ENCODE assay signal across 25 mouse cellular contexts in the genomic region with DNA sequence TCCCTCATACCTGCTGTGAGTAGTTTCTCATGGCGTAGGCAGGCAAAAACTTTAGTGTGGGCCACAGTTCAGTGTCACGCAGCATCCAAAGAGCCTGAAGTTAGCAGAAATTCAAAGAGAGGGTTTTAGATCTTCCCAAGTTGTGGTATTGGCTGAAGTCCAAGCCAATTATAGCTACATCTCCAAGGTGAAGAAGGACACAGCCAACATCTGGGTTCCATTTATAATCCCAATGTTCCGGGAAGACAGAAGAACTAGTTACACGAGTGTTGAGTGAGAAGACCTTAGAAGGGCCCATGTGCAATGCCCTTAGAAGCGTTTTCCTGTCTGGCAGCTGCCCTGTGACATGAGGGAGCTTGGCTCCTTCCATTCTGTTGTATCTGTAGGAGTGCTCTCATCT. TPM values are rescaled to one million over a fixed set of nuclear protein-coding genes. Genes with fewer than 3 reads are reported as not detected.
DNase-seq lines count a peak whose midpoint lies in the region; ATAC-seq and TF ChIP-seq lines count a peak whose summit lies in the region.
"Had no signal": no experiment of that assay in that cellular context is flagged by ENCODE, and none has a peak within 500 bp of the region (broad histone marks: within the 10 kb centered on the region; RNA-seq: fewer than 3 reads in every experiment).

No protein-coding gene starts in this region.

- H3K4me2 ChIP-seq in lung, embryonic 14.5 days, result no peak overlapping the region
- H3K4me2 ChIP-seq in embryonic facial prominence, embryonic 14.5 days (ENCODE audit: low read depth, low read length), result no peak overlapping the region
- no peak overlapping the region for H3K4me2 ChIP-seq in limb, embryonic 14.5 days (replicated peaks; ENCODE audit: low read depth, low read length, severe bottlenecking)
- no peak overlapping the region for H3K4me2 ChIP-seq in hindbrain, embryonic 13.5 days
- H3K4me2 ChIP-seq in kidney, embryonic 16.5 days (replicated peaks; ENCODE audit: low read depth, low read length), result no peak overlapping the region
- H3K4me2 ChIP-seq: embryonic facial prominence, embryonic 15.5 days; forebrain, embryonic 12.5 days; forebrain, embryonic 15.5 days; heart, embryonic 11.5 days; hindbrain, embryonic 12.5 days had no signal

- H3K27ac ChIP-seq in lung, embryonic 14.5 days (ENCODE audit: low read depth), result no peak overlapping the region
- no peak overlapping the region for H3K27ac ChIP-seq in embryonic facial prominence, embryonic 14.5 days (replicated peaks; ENCODE audit: low read depth, low read length)
- H3K27ac ChIP-seq in limb, embryonic 14.5 days (replicated peaks; ENCODE audit: low read depth, low read length), result no peak overlapping the region
- H3K27ac ChIP-seq in hindbrain, embryonic 13.5 days, result no peak overlapping the region
- no peak overlapping the region for H3K27ac ChIP-seq in kidney, embryonic 16.5 days (ENCODE audit: low read length)
- H3K27ac ChIP-seq: embryonic facial prominence, embryonic 15.5 days; forebrain, embryonic 12.5 days; forebrain, embryonic 15.5 days; gastrocnemius, adult 2 months; hindbrain, embryonic 12.5 days; hindbrain, postnatal 0 days had no signal

- ATAC-seq in lung, embryonic 14.5 days (ENCODE audit: insufficient read depth), result no peak
- ATAC-seq in embryonic facial prominence, embryonic 14.5 days (ENCODE audit: low read depth), result no peak
- ATAC-seq in limb, embryonic 14.5 days (ENCODE audit: low FRiP score, low read depth), result no peak
- no peak for ATAC-seq in hindbrain, embryonic 13.5 days (ENCODE audit: low FRiP score)
- no peak for ATAC-seq in kidney, embryonic 16.5 days (ENCODE audit: low FRiP score, low TSS enrichment)
- ATAC-seq: forebrain, embryonic 15.5 days; hindbrain, postnatal 0 days; inflammation-experienced regulatory T-cells, adult 6 months; intestine, embryonic 16.5 days; Patski had no signal

- H3K9ac ChIP-seq in lung, embryonic 14.5 days, result no peak overlapping the region
- H3K9ac ChIP-seq in embryonic facial prominence, embryonic 14.5 days (ENCODE audit: low read depth, low read length), result no peak overlapping the region
- H3K9ac ChIP-seq in limb, embryonic 14.5 days (ENCODE audit: low read depth, low read length, severe bottlenecking), result no peak overlapping the region
- no peak overlapping the region for H3K9ac ChIP-seq in hindbrain, embryonic 13.5 days
- H3K9ac ChIP-seq in kidney, embryonic 16.5 days (replicated peaks; ENCODE audit: low read length), result no peak overlapping the region
- H3K9ac ChIP-seq: embryonic facial prominence, embryonic 15.5 days; forebrain, embryonic 12.5 days; forebrain, embryonic 15.5 days; hindbrain, embryonic 12.5 days had no signal

- TF ChIP-seq CTCF in lung, embryonic 14.5 days (IDR thresholded peaks at IDR 0.05; ENCODE audit: low read depth), result no peak

- WGBS in lung, embryonic 14.5 days, result 43% methylated on average over 5 of the region's 5 CpGs
- WGBS in embryonic facial prominence, embryonic 14.5 days, result 13% methylated on average over 5 of the region's 5 CpGs
- WGBS in limb, embryonic 14.5 days, result 47% methylated on average over 5 of the region's 5 CpGs
- 84% methylated on average over 5 of the region's 5 CpGs for WGBS in hindbrain, embryonic 13.5 days
- WGBS in kidney, embryonic 16.5 days, result 70% methylated on average over 5 of the region's 5 CpGs

- TF ChIP-seq POLR2A in limb, embryonic 14.5 days (IDR thresholded peaks at IDR 0.05; ENCODE audit: borderline replicate concordance, extremely low read depth, insufficient read depth, insufficient read length), result no peak

- H3K4me1 ChIP-seq in lung, embryonic 14.5 days (ENCODE audit: insufficient read depth), result peaks cover 10% of the 10 kb centered on the region; the same call in 1 of the 2 replicates
- peaks cover 8% of the 10 kb centered on the region for H3K4me1 ChIP-seq in embryonic facial prominence, embryonic 14.5 days (ENCODE audit: control insufficient read depth, insufficient read depth, low read length)
- peaks cover 5% of the 10 kb centered on the region for H3K4me1 ChIP-seq in limb, embryonic 14.5 days (ENCODE audit: control insufficient read depth, insufficient read depth, low read length)
- H3K4me1 ChIP-seq in hindbrain, embryonic 13.5 days (replicated peaks), result 0 out of 2 replicates have a peak, but pooled peaks cover 7% of the 10 kb centered on the region
- H3K4me1 ChIP-seq in kidney, embryonic 16.5 days (ENCODE audit: insufficient read depth, low read length), result 0 out of 2 replicates have a peak, but pooled peaks cover 8% of the 10 kb centered on the region

- H3K36me3 ChIP-seq in lung, embryonic 14.5 days (ENCODE audit: insufficient read depth), result no peaks in the 10 kb centered on the region
- H3K36me3 ChIP-seq in embryonic facial prominence, embryonic 14.5 days (ENCODE audit: control insufficient read depth, insufficient read depth, low read length), result no peaks in the 10 kb centered on the region
- no peaks in the 10 kb centered on the region for H3K36me3 ChIP-seq in limb, embryonic 14.5 days (ENCODE audit: control insufficient read depth, insufficient read depth, low read length)
- H3K36me3 ChIP-seq in hindbrain, embryonic 13.5 days, result no peaks in the 10 kb centered on the region
- H3K36me3 ChIP-seq in kidney, embryonic 16.5 days (ENCODE audit: insufficient read depth, low read length), result no peaks in the 10 kb centered on the region
- H3K36me3 ChIP-seq: embryonic facial prominence, embryonic 15.5 days; forebrain, embryonic 12.5 days; forebrain, embryonic 15.5 days; hindbrain, embryonic 12.5 days had no signal

- DNase-seq in lung, embryonic 14.5 days, result peak; percentile 46
- no peak for DNase-seq in lung, postnatal 10 days
- peak; percentile 79 for DNase-seq in embryonic facial prominence, embryonic 14.5 days (ENCODE audit: low spot score)
- peak; percentile 37 for DNase-seq in limb, embryonic 14.5 days (ENCODE audit: low spot score)
- DNase-seq: adrenal gland, adult 2 months; adrenal gland, postnatal 14 days; cerebellum, adult 11 months; cerebellum, adult 2 months; cerebellum, adult 9-11 months; cerebellum, postnatal 25 days; gastrocnemius, adult 2 months; gastrocnemius, postnatal 14 days; heart, adult 11 months had no signal

- no peaks in the 10 kb centered on the region for H3K9me3 ChIP-seq in lung, embryonic 14.5 days (ENCODE audit: low read depth, low read length)
- no peaks in the 10 kb centered on the region for H3K9me3 ChIP-seq in embryonic facial prominence, embryonic 14.5 days (ENCODE audit: control insufficient read depth, low read length)
- H3K9me3 ChIP-seq in limb, embryonic 14.5 days (ENCODE audit: control insufficient read depth, low read length), result no peaks in the 10 kb centered on the region
- no peaks in the 10 kb centered on the region for H3K9me3 ChIP-seq in hindbrain, embryonic 13.5 days
- no peaks in the 10 kb centered on the region for H3K9me3 ChIP-seq in kidney, embryonic 16.5 days (ENCODE audit: low read length)
- H3K9me3 ChIP-seq: embryonic facial prominence, embryonic 15.5 days; forebrain, embryonic 12.5 days; forebrain, embryonic 15.5 days; hindbrain, embryonic 12.5 days had no signal

- H3K4me3 ChIP-seq in lung, embryonic 14.5 days (ENCODE audit: low read depth, low read length), result no peak overlapping the region
- no peak overlapping the region for H3K4me3 ChIP-seq in embryonic facial prominence, embryonic 14.5 days (ENCODE audit: low read depth, low read length)
- H3K4me3 ChIP-seq in limb, embryonic 14.5 days (replicated peaks; ENCODE audit: low read length), result no peak overlapping the region
- no peak overlapping the region for H3K4me3 ChIP-seq in hindbrain, embryonic 13.5 days
- no peak overlapping the region for H3K4me3 ChIP-seq in kidney, embryonic 16.5 days (ENCODE audit: low read length)
- H3K4me3 ChIP-seq: embryonic facial prominence, embryonic 15.5 days; erythroblast, embryonic 14.5 days; forebrain, embryonic 12.5 days; forebrain, embryonic 15.5 days; gastrocnemius, adult 2 months; hindbrain, embryonic 12.5 days had no signal

- H3K27me3 ChIP-seq in lung, embryonic 14.5 days (ENCODE audit: insufficient read depth, low read length), result no peaks in the 10 kb centered on the region
- H3K27me3 ChIP-seq in embryonic facial prominence, embryonic 14.5 days (replicated peaks; ENCODE audit: control insufficient read depth, insufficient read depth, low read length), result no peaks in the 10 kb centered on the region
- no peaks in the 10 kb centered on the region for H3K27me3 ChIP-seq in limb, embryonic 14.5 days (ENCODE audit: control insufficient read depth, insufficient read depth, low read length)
- H3K27me3 ChIP-seq in hindbrain, embryonic 13.5 days, result peaks cover 26% of the 10 kb centered on the region
- H3K27me3 ChIP-seq in kidney, embryonic 16.5 days (ENCODE audit: insufficient read depth, low read length), result no peaks in the 10 kb centered on the region
- H3K27me3 ChIP-seq: embryonic facial prominence, embryonic 15.5 days; forebrain, embryonic 12.5 days; Patski had no signal

RNA-seq across cellular contexts. Expression of a gene that starts 5.2 kb away (rescaled TPM):
- 27.5 and 30.6 TPM in 2 replicates for polyA plus RNA-seq in lung, embryonic 14.5 days (2014; fragmentation: Nextera tagmentation; extraction: Ambion mirVana)
- polyA plus RNA-seq in embryonic facial prominence, embryonic 14.5 days (2014; fragmentation: Nextera tagmentation; extraction: Ambion mirVana), result 20.5 and 22.2 TPM in 2 replicates
- polyA plus RNA-seq in limb, embryonic 14.5 days (2012; rRNA removed), result 33.4 and 44.4 TPM in 2 replicates
- 42.6 and 52.0 TPM in 2 replicates for polyA plus RNA-seq in limb, embryonic 14.5 days (2014; fragmentation: Nextera tagmentation; extraction: Ambion mirVana)
- 7.4 and 7.9 TPM in 2 replicates for polyA plus RNA-seq in hindbrain, embryonic 13.5 days (2015; fragmentation: Nextera tagmentation; extraction: Ambion mirVana)
- 11.6 and 12.5 TPM in 2 replicates for polyA plus RNA-seq in kidney, embryonic 16.5 days (2015; fragmentation: Nextera tagmentation; extraction: Ambion mirVana)
- polyA plus RNA-seq: erythroblast, embryonic 14.5 days had no signal
